Mouse (Mus musculus) fibroblast of lung, adult 2 months (primary cell): ENCODE results near the gene Ube2u.
A peak's percentile ranks its signal among the peaks of the same experiment; 100 is the strongest.
"Not testable (repeated sequence)": the region's sequence is repeated elsewhere in the genome, so short reads cannot be mapped to it uniquely, and the experiment has no call there.

Experiments
- DNase-seq: peaks from one replicate; pipeline ENCODE4 v3.0.0-alpha.2; 2011; ENCODE audit warnings: low read depth

Gene Ube2u

GRCm38 (mm10) chr4:100478592-100479321, at the start of gene Ube2u:
TSS of gene Ube2u (plus strand) at chr4:100478849.
- DNase-seq: no peak

- peak; percentile 27 for DNase-seq
Observed at GRCm38 (mm10) chr4:100429371-100429900, 49.2 kb upstream of the Ube2u start.

DNA sequence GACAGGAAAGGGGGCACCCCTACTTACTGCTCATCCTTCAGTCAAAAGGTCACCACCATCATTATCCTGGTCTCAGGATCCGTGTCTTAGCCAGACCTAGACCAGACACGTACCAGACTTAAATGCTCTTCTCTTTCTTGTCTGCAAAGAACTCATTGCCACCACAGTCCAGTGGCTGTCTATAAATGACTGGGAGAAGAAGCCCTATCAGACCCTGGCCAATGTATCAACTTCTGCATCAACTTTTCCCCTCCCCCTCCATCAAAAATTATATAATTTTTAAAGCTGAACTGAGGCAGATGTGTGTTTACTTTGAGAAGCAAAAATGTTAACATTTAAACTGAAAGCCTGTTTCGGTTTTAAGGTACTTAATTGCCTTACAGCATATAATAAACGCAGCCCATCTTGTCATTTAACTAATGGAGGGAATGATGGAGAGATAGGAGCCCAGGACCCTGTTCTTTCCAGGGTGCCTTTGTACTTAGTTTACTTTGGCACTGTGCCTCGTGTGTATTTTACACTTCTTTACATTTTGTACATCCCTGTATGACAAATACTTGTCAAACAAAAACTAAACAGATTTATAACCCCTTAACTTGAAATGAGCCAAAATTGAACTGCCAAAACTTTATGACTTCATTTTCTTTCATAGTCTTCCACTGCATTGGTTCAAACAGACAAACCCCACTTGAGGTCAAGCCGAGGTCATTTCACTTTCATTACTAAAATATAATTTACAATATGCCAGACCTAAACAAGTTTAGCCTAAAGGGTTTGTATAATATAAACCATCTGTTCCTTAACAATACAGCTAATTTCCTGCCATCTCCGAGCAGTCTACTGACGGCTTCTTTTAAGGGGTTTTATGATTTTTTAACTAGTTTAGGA, 43.1 kb upstream of the Ube2u start:
- no peak for DNase-seq

DNA sequence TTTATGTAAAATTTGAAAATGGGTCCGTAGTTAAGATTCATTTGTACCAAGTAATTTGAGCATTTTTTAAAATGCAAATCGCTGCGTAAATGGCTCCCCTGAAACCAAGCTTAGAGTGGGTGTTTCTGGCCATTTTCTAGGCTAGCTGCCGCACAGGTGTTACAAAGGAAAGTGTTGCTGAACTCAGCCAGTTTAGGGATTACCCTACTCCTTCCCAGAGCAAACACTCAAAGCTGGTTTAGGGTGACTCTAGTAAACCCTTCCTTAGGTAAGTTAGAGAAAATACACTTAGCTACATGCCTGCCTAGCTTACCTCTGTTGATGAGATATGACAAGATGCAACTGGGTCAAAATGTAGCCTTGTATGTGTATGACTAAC, 42.5 kb upstream of the Ube2u start:
- no peak for DNase-seq

- no peak for DNase-seq
Observed at GRCm38 (mm10) chr4:100446897-100447296, 31.8 kb upstream of the Ube2u start.

DNA sequence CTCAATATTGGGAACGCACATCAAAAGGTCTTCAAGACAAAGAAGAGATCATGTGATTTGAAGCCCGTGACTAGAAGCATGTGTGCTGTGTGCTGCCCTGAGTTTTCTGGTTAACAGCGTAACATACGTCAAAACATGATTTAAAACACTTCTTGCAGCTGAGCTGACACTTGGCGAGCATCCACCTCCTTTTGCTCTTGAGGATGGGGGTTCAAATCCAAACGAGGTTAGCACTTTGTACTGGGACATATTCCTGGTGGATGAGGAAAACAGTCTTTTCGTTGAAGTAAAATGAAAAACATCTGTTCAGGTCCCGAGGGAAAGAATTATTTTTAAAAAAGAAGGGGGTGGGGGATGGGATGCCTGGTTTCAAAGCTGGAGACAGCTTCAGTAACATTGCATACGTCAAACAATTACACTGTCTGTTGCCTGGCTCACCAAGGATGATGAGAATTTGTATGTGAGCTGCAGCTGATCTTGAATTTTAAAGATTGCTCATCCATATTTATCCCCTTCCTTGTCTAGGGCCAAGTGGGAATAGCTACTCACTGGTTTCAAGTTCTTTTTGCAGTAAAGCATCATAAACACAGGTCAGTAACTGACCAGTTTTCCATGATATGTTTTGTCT, 16.0 kb upstream of the Ube2u start:
- no peak for DNase-seq

DNA sequence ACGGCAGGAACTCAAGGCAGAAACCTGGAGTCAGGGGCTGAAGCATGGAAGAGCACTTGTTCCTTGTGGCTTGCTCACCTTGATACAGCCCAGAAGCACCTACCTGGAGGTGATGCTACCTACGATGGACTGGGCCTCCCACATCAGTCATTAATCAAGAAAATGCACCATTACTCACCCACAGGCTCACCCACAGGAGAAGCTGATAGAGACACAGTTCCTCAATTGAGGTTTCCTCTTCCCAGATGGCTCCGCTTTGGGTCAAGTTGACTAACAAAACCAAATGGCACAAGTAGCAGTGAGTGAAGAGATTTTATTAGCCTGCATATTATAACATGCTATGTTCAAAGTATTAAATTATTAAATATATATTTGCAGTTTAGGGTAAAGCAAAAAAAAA, 9.8 kb downstream of the Ube2u start:
- no peak for DNase-seq

- no peak for DNase-seq
Observed at GRCm38 (mm10) chr4:100495176-100495575, 16.5 kb downstream of the Ube2u start.

DNA sequence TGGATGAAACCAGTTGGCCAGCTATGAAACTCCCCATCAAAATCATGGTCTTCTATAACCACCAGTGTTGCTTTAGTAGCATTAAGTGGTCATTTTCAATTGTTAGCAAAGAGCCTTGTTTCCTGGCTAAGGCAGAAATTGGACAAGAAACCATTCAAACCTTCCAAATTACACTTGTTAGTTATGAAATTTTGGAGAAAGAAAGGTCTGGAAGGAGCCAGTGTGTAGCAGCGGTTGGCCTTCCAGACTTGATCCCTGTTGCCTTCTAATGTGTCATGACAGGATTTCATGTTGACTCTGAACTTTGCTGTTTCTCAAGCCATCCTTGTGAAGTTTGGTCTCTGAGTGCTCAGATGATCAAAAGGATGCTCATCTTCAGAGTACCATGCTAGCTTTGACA, 17.9 kb downstream of the Ube2u start:
- peak; percentile 79 for DNase-seq

DNA sequence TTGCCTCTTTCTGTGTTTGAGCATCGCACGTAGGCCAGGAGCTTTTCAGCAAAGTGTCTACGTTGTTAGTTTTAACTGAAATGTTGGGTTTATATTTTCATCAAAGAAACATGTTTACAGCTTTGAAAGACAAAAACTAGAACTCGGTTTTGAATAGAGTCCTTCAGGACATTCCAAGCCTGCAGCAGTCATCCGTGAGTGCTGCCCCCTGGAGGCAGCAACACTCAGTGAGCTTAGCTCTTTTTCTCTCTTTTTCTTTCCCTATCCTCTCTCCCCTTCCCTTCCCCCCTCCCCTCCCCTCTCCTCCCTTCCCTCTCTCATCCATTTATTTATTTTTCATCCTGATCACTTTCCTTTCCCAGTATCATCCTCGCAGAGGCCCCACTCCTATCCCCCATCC, 19.5 kb downstream of the Ube2u start:
- DNase-seq: no peak

GRCm38 (mm10) chr4:100499037-100499601, 20.5 kb downstream of the Ube2u start:
- not testable (repeated sequence) for DNase-seq

DNA sequence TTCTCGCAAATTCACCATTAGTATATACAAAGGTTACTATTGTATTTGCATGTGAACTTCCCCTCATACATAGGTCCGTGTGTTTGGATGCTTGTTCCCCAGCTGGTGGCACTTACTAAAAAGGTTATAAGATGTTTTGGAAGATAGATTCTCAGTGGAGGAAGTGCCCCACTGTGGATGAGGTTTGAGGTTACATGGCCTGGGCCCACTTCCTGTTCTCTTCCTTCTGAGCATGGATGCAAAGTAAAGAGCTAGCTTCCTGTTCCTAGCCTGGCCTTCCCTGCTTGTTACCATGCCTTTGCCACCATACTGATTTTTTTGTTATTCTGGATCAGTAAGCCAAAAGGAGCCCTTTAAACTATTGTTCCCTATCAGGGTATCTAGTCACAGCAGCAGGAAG, 24.7 kb downstream of the Ube2u start:
- no peak for DNase-seq

DNA sequence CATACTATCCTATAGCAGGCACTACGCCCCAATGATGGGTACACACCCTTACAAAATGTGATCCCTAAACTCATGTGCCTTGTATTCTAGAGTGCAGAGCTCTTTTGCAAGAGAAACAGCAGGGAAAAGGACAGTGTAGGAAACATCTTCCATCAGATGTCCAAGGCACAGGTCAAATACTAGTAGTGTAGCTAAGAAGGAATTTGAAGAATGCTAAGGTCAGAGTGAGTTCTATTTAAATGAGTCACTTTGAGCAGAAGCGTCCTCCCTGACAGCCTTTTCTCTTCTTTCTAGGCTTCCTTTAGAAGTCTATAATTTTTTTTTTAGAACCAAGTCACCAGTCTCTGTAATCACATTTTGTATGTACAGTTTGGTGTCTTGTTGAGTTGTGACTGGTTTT, 39.0 kb downstream of the Ube2u start:
- DNase-seq: no peak

DNA sequence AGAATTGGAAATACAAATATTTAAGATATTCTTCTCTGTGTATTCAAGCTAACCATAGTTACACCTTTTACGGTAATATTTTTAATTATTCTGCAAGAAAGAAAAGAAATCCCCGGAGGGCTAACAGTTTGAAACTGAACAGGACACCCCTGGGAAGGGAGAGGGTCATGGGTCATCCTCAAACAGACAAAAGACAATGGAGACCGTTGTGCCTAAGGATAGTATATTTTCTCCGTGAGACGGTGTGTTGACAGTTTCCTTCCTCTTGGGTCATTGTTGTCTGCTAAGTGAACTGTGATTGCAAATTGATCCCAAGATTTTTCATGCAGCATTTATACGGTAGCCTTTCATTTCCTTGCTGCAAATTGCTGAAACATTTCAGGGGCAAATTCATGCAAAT, 43.9 kb downstream of the Ube2u start:
- no peak for DNase-seq

DNA sequence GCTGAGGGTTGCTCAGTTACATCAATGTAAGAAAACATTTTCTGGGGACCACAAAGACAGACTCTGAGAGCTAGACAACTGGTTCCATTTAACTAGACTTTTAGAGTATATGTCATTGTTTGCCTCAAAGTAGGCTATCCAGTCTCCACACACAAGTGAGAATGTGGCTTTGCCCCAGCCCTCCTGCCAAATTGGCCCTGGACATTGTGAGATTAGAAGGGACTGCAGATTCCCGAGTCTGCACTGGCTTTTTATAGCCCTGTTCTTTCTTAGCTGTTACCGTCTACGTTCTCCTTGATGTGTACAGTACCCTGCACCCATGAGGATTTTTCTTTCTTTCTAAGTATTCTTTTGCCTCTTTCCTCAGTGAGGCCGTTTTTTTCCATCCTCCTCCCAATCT, 46.1 kb downstream of the Ube2u start:
- no peak for DNase-seq

DNA sequence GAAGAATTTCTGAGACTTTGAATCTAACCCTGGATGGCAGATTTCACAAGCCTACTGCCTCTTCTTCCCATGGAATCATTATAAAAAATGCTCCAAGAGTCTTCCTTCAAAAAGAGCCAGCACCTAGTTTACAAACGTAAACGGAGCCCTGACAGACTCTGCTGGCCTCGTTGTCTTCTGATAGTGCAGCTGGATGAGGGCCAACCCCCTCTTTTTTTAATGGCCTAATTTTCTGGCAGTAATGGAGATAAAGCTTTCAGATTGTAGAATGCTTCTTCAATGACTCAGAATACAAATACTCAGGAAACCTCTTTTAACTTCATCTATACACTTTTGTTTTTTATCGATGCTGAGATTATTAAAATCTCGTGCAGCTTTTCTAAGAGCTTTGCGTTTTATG, 47.6 kb downstream of the Ube2u start:
- no peak for DNase-seq

DNA sequence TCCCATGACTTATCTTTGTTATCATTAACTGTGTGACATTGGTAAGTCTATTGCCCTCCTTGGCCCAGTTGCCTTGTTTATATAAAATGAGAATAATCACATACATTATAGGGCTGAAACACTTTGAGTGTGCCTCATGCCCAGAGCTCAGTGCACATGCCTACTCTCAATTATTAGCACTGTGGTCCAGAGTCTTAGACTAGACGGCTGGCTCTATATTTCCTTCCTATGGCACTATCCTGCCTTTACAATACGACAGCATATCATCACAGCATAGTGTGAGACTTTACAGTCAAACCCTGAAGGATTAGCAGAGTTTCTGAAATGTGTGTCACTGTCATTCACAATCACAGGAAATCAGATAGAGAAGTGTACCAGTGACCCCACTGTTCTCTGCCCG, 48.4 kb downstream of the Ube2u start:
- DNase-seq: no peak

- DNase-seq: no peak
Observed at GRCm38 (mm10) chr4:100527554-100528001, 48.9 kb downstream of the Ube2u start.

DNA sequence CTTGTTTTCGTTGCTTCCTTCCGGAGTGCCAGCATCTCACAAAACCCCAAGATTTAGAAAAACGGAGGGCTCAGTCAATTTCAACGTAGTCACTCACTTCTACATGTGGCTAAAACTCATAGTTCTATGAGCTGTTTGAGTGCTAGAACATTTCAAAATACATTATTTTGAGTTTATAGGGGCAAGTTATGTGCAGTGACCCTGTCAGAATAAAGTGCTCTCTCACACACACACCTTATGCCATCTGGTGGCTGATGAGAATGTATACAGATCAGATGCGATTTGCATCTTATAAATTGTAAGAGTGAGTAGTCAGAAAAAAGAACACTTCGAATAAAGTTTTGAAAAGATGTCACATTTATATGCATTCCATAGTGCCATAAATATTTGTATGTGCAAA, 55.0 kb downstream of the Ube2u start:
- no peak for DNase-seq

- no peak for DNase-seq
Observed at GRCm38 (mm10) chr4:100534946-100535345, 56.3 kb downstream of the Ube2u start.

DNA sequence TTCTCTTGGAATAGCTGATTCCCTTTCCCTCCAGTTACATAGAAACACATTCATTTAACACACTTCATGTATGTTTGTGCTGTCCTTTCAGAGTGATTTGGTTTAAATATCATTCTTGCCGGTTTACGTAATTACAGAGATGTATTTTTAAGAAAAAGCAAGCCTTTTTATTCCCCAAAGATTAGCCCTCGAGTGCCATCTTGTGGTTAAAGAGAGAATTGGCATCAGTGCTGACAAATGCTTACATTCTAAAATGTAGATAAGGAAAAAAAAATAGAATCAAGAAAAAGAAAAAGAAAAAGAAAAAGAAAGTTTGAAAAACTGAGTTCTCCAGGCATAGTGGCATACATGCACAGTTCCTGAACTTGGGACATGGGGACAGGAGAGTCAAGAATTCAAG, 59.2 kb downstream of the Ube2u start:
- peak; percentile 46 for DNase-seq

GRCm38 (mm10) chr4:100539483-100539882, 60.8 kb downstream of the Ube2u start:
- DNase-seq: no peak
